Mouse (Mus musculus) hindbrain, embryonic 10.5 days (tissue): ENCODE data around the gene Rwdd2b. TPM values are rescaled to one million over a fixed set of nuclear protein-coding genes. Genes with fewer than 3 reads are reported as not detected.
A peak's percentile ranks its signal among the peaks of the same experiment; 100 is the strongest.

ENCODE experiments used
- DNase-seq: peaks from one replicate; pipeline ENCODE4 v3.0.0-alpha.2; 2017; ENCODE audit warnings: low spot score
- H3K27ac ChIP-seq: fragments of 300-500 bp; sonication (generic); 2 replicates; pipeline ENCODE4 v1.5.1; 2016; ENCODE audit warnings: mild to moderate bottlenecking, moderate library complexity
- H3K27me3 ChIP-seq: fragments of 300-500 bp; sonication (generic); 2 replicates; pipeline ENCODE4 v1.6.1; 2016; ENCODE audit warnings: mild to moderate bottlenecking; ENCODE audit not compliant: poor library complexity, insufficient read depth, severe bottlenecking
- H3K36me3 ChIP-seq: fragments of 300-500 bp; sonication (generic); 2 replicates; pipeline ENCODE4 v1.6.1; 2016; ENCODE audit warnings: mild to moderate bottlenecking, moderate library complexity
- H3K4me1 ChIP-seq: fragments of 300-500 bp; sonication (generic); replicated peaks from 2 replicates; pipeline ENCODE4 v1.6.1; 2016; ENCODE audit warnings: mild to moderate bottlenecking
- H3K4me3 ChIP-seq: fragments of 300-500 bp; sonication (generic); 2 replicates; pipeline ENCODE4 v1.5.1; 2016; ENCODE audit warnings: mild to moderate bottlenecking, moderate library complexity
- H3K9me3 ChIP-seq: fragments of 300-500 bp; sonication (generic); 2 replicates; pipeline ENCODE4 v1.6.1; 2016; ENCODE audit warnings: mild to moderate bottlenecking, moderate library complexity
- WGBS: fragments of 180-500 bp; shearing (Covaris S2); methylation state at CpG from one replicate; pipeline ENCODE4 v1.1.7; 2016; 5-methylcytosine and 5-hydroxymethylcytosine counted together
- polyA plus RNA-seq: library from polyadenylated mRNA; unstranded; fragments of >200 nt; fragmentation: Nextera tagmentation; extraction: Ambion mirVana; gene quantifications from 2 replicates; pipeline ENCODE4 v1.2.1, GENCODE M21; 2016

The Rwdd2b gene
- polyA plus RNA-seq, 1 experiment from 2014 or later: 12.1 TPM

GRCm38 (mm10) chr16:87442291-87442690 is 1.9 kb upstream of the Rwdd2b start:
- no peaks in the 10 kb centered on the region for H3K27me3 ChIP-seq
- H3K9me3 ChIP-seq: no peaks in the 10 kb centered on the region
- H3K36me3 ChIP-seq: no peaks in the 10 kb centered on the region
- H3K27ac ChIP-seq: no peak overlapping the region
- DNase-seq: no peak
- WGBS: 63% methylated on average over 5 of the region's 5 CpGs
- no peak overlapping the region for H3K4me3 ChIP-seq
- H3K4me1 ChIP-seq: peaks cover 17% of the 10 kb centered on the region

- 27% methylated on average over 9 of the region's 9 CpGs for WGBS
- H3K27ac ChIP-seq: peak overlapping the region; percentile 93
- no peaks in the 10 kb centered on the region for H3K9me3 ChIP-seq
- DNase-seq: no peak
- H3K4me1 ChIP-seq: peaks cover 17% of the 10 kb centered on the region
- no peaks in the 10 kb centered on the region for H3K27me3 ChIP-seq
- peak overlapping the region; percentile 69 for H3K4me3 ChIP-seq
- H3K36me3 ChIP-seq: no peaks in the 10 kb centered on the region
Observed at GRCm38 (mm10) chr16:87441089-87441488, 716 bp upstream of the Rwdd2b start.

GRCm38 (mm10) chr16:87438697-87439096 is 1.7 kb downstream of the Rwdd2b start:
- Histone ChIP-seq H3K4me3 (no peak overlapping the region), H3K9me3 (no peaks in the 10 kb centered on the region)
- WGBS: 90% methylated on average over 8 of the region's 8 CpGs

GRCm38 (mm10) chr16:87437096-87437495 is 3.3 kb downstream of the Rwdd2b start:
- H3K4me3 ChIP-seq: no peak overlapping the region
- peaks cover 17% of the 10 kb centered on the region for H3K4me1 ChIP-seq
- H3K27me3 ChIP-seq: no peaks in the 10 kb centered on the region
- 94% methylated on average over 21 of the region's 21 CpGs for WGBS
- H3K36me3 ChIP-seq: no peaks in the 10 kb centered on the region
- H3K27ac ChIP-seq: no peak overlapping the region
- no peak for DNase-seq
- no peaks in the 10 kb centered on the region for H3K9me3 ChIP-seq

More at GRCm38 (mm10) chr16:87438697-87439096, 1.7 kb downstream of the Rwdd2b start:
- no peaks in the 10 kb centered on the region for H3K36me3 ChIP-seq
- H3K27ac ChIP-seq: no peak overlapping the region
- no peak for DNase-seq
- peaks cover 17% of the 10 kb centered on the region for H3K4me1 ChIP-seq
- no peaks in the 10 kb centered on the region for H3K27me3 ChIP-seq

- H3K27me3 ChIP-seq: no peaks in the 10 kb centered on the region
- H3K4me3 ChIP-seq: no peak overlapping the region
- WGBS: 83% methylated on average over 13 of the region's 13 CpGs
- no peak overlapping the region for H3K27ac ChIP-seq
- no peak for DNase-seq
- H3K36me3 ChIP-seq: no peaks in the 10 kb centered on the region
- peaks cover 14% of the 10 kb centered on the region for H3K4me1 ChIP-seq
- no peaks in the 10 kb centered on the region for H3K9me3 ChIP-seq
Observed at GRCm38 (mm10) chr16:87435411-87436205, 4.8 kb downstream of the Rwdd2b start.

GRCm38 (mm10) chr16:87434946-87435345 is 5.4 kb downstream of the Rwdd2b start:
- Histone ChIP-seq H3K27me3 (no peaks in the 10 kb centered on the region), H3K4me1 (peaks cover 13% of the 10 kb centered on the region), H3K36me3 (no peaks in the 10 kb centered on the region), H3K4me3 (no peak overlapping the region), H3K9me3 (no peaks in the 10 kb centered on the region), H3K27ac (no peak overlapping the region)
- no peak for DNase-seq
- 90% methylated on average over 6 of the region's 6 CpGs for WGBS

GRCm38 (mm10) chr16:87434266-87434665 is 6.1 kb downstream of the Rwdd2b start:
- WGBS: 95% methylated on average over 7 of the region's 7 CpGs
- Histone ChIP-seq H3K4me3 (no peak overlapping the region), H3K4me1 (peaks cover 8% of the 10 kb centered on the region), H3K27ac (no peak overlapping the region), H3K9me3 (no peaks in the 10 kb centered on the region), H3K27me3 (no peaks in the 10 kb centered on the region), H3K36me3 (no peaks in the 10 kb centered on the region)
- DNase-seq: no peak

- Histone ChIP-seq H3K9me3 (no peaks in the 10 kb centered on the region), H3K27me3 (no peaks in the 10 kb centered on the region), H3K27ac (peak within 1 kb of the TSS; percentile 89), H3K4me3 (peak within 1 kb of the TSS; percentile 94), H3K36me3 (peaks cover 4% of the 10 kb centered on the region; the same call in 1 of the 2 replicates), H3K4me1 (peaks cover 8% of the 10 kb centered on the region)
- WGBS: under 1% methylated on average over 56 of the region's 56 CpGs
- DNase-seq: peak; percentile 99
Observed at GRCm38 (mm10) chr16:87432033-87432814, 8.1 kb downstream of the Rwdd2b start, which contains the start of gene Ltn1. Gene Ltn1 (minus strand): TSS chr16:87432612.

- Histone ChIP-seq H3K4me3 (no peak overlapping the region), H3K36me3 (peaks cover 50% of the 10 kb centered on the region), H3K4me1 (peaks cover 8% of the 10 kb centered on the region), H3K27ac (no peak overlapping the region), H3K27me3 (no peaks in the 10 kb centered on the region), H3K9me3 (no peaks in the 10 kb centered on the region; the same call in 1 of the 2 replicates)
- 95% methylated on average over 8 of the region's 8 CpGs for WGBS
- DNase-seq: no peak
Observed at GRCm38 (mm10) chr16:87427516-87427915, 12.9 kb downstream of the Rwdd2b start.

- Histone ChIP-seq H3K27me3 (no peaks in the 10 kb centered on the region), H3K4me1 (no peaks in the 10 kb centered on the region), H3K4me3 (no peak overlapping the region), H3K36me3 (peaks cover 99% of the 10 kb centered on the region), H3K27ac (no peak overlapping the region), H3K9me3 (peaks cover 15% of the 10 kb centered on the region)
- DNase-seq: no peak
- 93% methylated on average over 8 of the region's 8 CpGs for WGBS
Observed at GRCm38 (mm10) chr16:87420662-87421061, 19.7 kb downstream of the Rwdd2b start.

GRCm38 (mm10) chr16:87405001-87405400 is 35.4 kb downstream of the Rwdd2b start:
- Histone ChIP-seq H3K27me3 (no peaks in the 10 kb centered on the region), H3K4me1 (no peaks in the 10 kb centered on the region), H3K9me3 (no peaks in the 10 kb centered on the region), H3K36me3 (peaks cover 99% of the 10 kb centered on the region), H3K4me3 (no peak overlapping the region), H3K27ac (no peak overlapping the region)
- DNase-seq: no peak
- 83% methylated on average over 3 of the region's 3 CpGs for WGBS

- peak; percentile 50 for DNase-seq
- Histone ChIP-seq H3K4me3 (no peak overlapping the region), H3K36me3 (peaks cover 79% of the 10 kb centered on the region), H3K9me3 (no peaks in the 10 kb centered on the region), H3K27me3 (no peaks in the 10 kb centered on the region), H3K27ac (no peak overlapping the region), H3K4me1 (no peaks in the 10 kb centered on the region)
- WGBS: 58% methylated on average over 16 of the region's 16 CpGs
Observed at GRCm38 (mm10) chr16:87393813-87394548, 46.4 kb downstream of the Rwdd2b start.
